Mouse (Mus musculus): Measurements from ENCODE around the gene Abr.

Abr gene

GRCm38 (mm10) chr11:76493811-76494274, 128.3 kb downstream of the Abr start:
- DNase-seq (ENCODE audit: low spot score), result peak; percentile 57

GRCm38 (mm10) chr11:76493167-76493566, 128.9 kb downstream of the Abr start:
- no peak for DNase-seq (ENCODE audit: low spot score)

DNA sequence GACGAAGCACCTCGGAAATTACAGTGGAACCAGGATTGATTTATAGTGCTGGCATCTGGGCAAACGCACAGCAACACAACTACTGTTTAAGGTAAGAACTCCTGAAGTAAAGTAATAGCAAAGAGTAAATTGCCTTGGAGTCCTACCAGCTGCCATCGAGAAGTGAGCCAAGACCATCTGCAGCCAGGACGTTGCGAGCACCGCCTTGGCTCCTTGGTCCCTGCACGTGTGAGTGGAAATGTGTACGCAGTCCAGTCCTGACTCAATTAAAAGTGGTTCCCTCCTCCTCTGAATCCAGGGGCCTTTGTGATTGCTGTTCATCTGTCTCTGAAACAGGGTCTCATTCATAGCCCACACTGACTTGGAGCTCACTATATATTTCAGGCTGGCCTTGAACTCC, 130.3 kb downstream of the Abr start:
- no peak for DNase-seq (ENCODE audit: low spot score)

- DNase-seq (ENCODE audit: low spot score), result no peak
Observed at GRCm38 (mm10) chr11:76489407-76489806, 132.7 kb downstream of the Abr start.

DNA sequence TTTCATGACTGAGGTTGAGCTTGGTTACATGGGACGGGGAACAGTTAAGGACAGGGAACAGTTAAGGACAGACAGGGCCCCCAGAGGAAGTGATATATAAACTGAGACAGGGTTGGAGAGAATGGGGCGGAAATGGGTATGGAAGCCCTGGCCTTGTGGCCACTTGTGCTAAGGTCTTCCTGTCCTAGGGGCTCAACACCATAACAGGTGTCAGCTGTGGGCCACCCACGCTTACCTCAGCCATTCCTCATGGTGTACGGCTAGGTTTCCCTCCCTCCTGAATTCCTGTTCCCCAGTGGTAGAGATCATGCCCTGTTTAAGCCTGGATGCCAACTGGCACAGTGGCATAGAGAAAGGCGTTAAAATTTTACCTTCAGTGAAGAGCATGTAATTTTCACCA, 135.1 kb downstream of the Abr start:
- no peak for DNase-seq (ENCODE audit: low spot score)

DNA sequence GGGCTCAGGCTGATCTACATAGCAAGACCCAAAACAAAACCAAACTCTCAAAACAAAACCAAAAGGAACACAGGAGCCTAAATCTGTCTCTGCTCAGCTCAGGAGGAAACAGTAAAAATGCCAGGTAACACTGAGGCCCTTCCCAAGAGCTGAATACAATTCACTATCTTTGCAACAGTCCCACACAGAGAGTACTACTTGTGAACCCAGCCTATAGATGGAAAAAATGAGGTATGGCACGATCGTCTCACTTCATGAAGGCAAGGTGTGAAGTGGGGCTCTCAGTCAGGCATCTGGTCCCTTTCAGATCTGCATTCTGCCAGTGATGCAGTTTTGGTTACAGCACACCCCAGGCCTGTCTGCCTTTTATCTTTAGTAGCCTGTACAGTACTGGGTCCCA, 138.1 kb downstream of the Abr start:
- no peak for DNase-seq (ENCODE audit: low spot score)

DNA sequence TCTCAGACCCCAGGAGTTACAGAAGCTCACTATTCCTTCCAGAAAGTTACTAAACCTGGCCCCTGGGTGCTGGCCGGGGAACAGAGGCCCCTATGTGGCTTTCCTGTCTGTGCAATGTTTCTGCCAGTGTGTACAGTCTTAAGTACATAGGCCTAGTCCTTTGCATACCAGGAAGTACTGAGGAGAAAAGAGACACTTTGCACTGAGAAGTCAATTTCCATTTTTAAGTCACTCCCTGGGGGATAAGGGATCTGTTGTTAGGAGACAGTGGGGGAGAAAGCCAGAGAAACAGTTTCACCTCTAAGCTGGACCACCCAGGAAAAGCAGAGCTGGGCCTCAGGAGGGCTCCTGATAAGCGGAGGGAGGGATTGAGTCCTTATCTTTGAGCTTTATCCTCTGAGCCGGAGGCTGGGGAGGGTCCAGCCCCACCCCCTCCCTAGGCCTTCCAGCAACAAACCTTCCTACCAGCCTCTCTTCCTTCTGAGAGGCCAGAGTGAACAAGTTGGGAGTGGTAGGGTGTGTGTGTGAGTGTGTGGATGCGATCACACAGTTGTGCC, 138.9 kb downstream of the Abr start:
- no peak for DNase-seq (ENCODE audit: low spot score)

DNA sequence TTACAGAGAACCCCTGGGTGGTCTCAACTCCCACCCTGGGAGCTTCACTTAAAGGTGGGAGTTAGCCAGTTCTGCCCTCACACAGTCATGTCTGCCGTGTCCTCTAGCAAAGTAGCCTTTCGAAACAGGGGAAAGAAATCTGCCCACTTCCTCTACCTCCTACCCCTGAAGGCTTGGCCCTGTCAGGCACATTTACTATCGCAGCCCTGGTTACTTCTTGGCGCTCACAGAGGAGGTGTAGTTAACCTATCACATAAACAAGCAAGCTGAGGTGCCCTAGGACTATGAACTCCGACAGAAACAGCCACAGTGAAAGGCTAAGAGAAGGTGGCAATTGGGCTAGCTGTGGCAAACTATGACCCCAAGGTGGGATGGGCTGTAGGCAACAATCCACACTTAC, 139.4 kb downstream of the Abr start:
- DNase-seq (ENCODE audit: low spot score), result no peak

DNA sequence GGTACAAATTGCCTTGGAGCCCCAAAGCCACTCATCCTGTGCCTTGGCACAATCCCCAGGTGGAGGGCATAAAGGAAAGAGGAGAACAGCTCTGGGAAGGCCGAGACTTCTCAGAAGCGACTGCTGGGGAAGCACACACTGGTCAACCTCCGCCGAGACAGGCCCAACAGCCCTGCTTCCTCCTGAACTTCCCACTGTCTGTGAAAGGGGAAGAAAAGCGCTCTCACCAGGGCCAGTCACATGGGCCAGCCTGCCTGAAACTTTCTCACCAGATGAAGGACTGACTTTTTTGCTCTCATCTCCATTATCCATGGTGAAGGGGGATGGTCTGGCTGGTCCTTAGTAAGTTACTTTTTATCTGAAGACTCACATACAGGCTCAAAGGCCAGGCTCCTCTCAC, 139.9 kb downstream of the Abr start:
- no peak for DNase-seq (ENCODE audit: low spot score)

- no peak for DNase-seq (ENCODE audit: low spot score)
Observed at GRCm38 (mm10) chr11:76479729-76480128, 142.4 kb downstream of the Abr start.

GRCm38 (mm10) chr11:76478676-76479655, 143.1 kb downstream of the Abr start:
- DNase-seq (ENCODE audit: low spot score), result no peak

DNA sequence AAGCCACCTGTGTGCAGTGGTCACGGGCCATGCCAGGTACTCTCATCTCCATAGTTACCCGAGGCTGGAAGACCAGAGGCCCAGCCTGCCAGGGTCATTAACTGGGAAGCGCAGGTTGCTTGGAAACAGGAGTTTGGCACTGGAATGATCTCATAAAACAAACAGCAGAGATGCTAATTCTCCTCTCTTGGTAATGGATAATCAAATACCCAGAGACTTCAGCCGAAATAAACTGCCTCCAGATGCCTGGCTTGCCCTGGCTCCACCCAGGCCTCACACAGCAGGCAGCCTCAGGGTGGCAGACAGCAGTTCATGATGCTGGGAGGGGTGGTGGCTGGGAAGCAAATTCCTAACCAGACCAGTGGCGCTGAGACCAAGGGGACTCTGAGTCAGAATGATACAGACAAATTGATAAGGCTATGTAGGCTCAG, 145.0 kb downstream of the Abr start:
- peak; percentile 49 for DNase-seq (ENCODE audit: low spot score)

DNA sequence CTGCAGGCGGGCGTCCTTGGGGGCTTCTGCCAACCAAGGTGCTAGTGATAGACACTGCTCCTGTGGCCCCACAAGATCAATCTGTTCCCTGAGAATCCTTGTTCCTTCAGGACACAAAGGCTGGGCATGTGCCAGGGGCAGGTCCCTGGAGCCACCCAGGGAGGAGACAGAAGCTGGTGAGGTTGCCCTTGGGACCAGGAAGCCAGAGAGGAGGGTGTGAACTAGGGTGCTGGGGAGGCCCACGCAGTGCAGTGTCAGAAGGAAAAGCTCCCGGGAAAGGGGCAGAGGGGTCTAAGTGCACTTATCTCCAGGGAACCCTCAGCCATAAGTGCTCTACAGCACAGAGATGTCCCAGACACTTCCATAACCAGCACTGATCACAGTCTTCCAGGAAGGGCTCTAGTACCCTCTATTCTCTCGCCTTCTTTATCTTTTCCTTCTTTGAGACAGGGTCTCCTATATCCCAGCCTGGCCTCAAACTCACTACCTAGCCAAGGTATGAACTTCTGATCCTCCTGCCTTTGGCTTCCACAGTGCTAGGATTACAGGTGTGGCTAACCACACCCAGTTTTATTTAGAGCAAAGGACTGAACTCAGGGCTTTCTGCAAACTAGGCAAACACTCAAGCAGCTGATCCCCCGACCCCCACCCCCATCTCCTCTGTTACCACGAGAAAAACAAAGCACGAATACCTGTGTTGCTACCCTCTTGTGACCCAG, 145.6 kb downstream of the Abr start:
- DNase-seq (ENCODE audit: low spot score), result no peak

- DNase-seq (ENCODE audit: low spot score), result peak; percentile 26
Observed at GRCm38 (mm10) chr11:76472617-76473016, 149.5 kb downstream of the Abr start.

GRCm38 (mm10) chr11:76469311-76469998, 152.7 kb downstream of the Abr start:
- no peak for DNase-seq (ENCODE audit: low spot score)

GRCm38 (mm10) chr11:76468347-76468746, 153.8 kb downstream of the Abr start:
- DNase-seq (ENCODE audit: low spot score), result peak; percentile 65

DNA sequence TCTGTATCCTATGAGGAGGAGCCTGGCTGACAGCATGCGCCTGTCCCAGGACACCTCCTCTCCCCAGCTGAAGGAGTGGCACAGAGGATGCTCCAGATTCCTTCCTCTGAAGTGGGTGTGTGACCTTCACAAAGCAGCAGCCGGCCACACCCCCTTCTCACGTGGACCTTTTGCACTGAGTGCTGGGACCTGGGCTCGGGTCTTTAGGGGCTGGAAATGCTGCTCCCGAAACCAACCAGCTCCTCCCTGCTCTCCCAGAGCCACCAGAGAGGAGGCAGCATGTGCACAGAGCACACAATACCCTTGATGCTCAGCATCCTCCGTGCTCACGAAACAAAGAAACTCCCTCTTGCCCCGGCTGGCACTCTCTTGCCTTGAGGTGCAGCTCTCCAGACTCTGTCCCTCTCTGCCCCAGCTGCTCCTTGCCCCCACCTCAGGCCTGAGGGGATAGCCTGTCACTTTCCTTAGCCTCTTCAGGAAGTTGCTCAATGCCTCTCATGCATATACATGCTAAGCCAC, 154.6 kb downstream of the Abr start:
- peak; percentile 30 for DNase-seq (ENCODE audit: low spot score)

- peak; percentile 50 for DNase-seq (ENCODE audit: low spot score)
Observed at GRCm38 (mm10) chr11:76467073-76467472, 155.0 kb downstream of the Abr start.

DNA sequence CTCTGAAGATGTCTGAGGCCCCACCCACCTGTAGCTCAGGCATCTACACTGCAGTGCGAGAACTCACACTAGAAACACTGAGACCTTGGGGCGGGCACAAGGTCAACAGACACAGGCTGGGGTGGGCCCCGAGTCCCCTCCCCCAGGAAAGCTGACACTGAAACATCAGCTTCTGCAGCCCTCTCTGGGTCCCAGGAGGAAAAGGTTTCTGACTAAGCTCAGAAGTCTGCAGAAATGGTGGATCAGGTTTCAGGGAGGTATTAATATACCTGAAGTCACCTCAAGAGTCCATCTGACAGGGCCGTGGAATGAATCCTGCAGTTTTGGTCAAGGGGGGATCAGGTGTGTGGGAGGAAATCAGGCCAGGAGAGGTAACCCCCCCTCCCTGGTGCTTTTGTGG, 156.2 kb downstream of the Abr start:
- DNase-seq (ENCODE audit: low spot score), result no peak

GRCm38 (mm10) chr11:76461696-76462095, 160.4 kb downstream of the Abr start:
- DNase-seq (ENCODE audit: low spot score), result no peak

DNA sequence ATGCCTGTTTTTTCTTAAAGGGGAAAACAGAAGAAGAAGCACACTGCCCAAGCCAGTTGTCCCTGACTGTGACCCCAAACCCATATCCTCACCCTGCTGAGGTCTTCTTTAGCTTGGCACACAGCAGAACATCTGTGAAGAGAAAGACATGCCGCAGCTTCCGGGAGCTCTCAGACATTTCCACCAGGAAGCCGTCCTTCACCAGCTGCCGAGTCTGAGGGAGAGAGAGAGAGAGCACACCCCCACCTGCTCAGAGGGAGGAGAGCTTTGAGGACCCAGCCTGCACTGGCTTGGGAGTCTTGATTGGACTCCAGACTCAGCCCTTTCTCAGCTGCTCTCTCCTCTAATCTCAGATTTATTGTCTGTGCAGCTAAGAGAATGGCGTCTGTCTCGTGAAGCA, 160.9 kb downstream of the Abr start:
- no peak for DNase-seq (ENCODE audit: low spot score)

GRCm38 (mm10) chr11:76459489-76459888, 162.6 kb downstream of the Abr start:
- DNase-seq (ENCODE audit: low spot score), result no peak
